Mouse (Mus musculus) spleen, adult 2 months (tissue): ENCODE results near the gene Sult2b1.

ENCODE experiments used
- CTCF ChIP-seq: fragments of 200-500 bp; IDR thresholded peaks from 2 replicates; pipeline ENCODE4 v1.5.1; 2011; ENCODE audit warnings: mild to moderate bottlenecking, inconsistent platforms; ENCODE audit not compliant: insufficient read depth, insufficient read length, insufficient replicate concordance; ENCODE audit errors: extremely low read depth
- POLR2A ChIP-seq: fragments of 200-500 bp; IDR thresholded peaks from 2 replicates; pipeline ENCODE4 v1.6.1; 2011; ENCODE audit warnings: low read depth, low read length, inconsistent platforms

DNA sequence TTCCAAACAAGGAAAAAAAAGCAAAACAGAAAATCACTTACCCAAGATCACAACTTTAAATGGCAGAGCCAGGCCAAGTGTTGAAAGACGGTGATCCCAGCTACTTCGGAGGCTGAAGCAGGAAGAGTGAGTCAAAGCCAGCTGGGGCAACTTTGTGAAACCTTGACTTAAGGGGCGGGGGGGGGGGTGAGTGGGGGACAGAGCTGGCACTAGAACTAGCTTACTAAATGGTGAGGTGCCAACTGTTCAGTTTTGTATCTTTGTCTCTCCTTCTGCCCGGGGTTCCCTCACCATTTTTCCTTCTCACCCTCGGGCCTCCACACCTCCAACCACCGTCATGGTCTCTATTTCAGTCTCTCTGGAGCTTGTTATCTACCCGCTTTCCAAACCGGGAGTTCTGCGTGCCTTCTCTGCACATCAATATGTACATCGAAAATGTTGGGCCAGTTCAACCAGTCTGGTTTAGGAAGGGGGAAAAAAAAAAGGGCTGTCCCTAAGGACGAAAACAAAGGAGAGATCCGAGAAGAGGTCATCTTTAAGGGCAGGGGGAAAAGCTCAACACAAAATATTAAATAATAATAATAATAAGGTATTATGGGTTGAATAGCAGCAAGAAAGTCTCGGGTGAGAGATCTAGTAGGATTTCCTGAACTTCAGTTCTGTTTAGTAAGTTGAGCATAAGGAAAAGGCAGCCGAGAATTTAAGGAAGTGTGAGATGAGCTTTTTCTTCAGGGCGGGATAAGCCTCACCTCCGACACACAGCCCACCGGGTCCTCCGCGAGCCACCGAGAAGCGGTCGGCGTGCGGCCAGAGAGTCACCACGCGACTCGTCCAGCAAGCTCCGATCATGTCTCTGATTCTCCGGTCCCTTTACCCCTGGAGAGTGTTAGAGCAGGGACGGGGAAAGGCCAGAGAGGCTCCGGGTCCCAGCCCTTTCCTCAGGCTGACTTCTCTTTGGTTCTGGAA lies 67.2 kb downstream of the Sult2b1 start:
- TF ChIP-seq CTCF (no peak), POLR2A (no peak)
